Mouse (Mus musculus) erythroblast, embryonic 14.5 days (primary cell): ENCODE measurements around the gene Fam83d.

Experiments
- GATA1 ChIP-seq: IDR thresholded peaks from 2 replicates; pipeline ENCODE4 v1.6.1; 2012; ENCODE audit warnings: low read length, inconsistent platforms, mixed read lengths
- TAL1 ChIP-seq: IDR thresholded peaks from 3 replicates; pipeline ENCODE4 v1.6.1; 2012; ENCODE audit warnings: low read length, inconsistent platforms, mixed read lengths

GRCm38 (mm10) chr2:158816239-158816638 is 48.3 kb downstream of the Fam83d start:
- TF ChIP-seq GATA1, result no peak
- TF ChIP-seq TAL1, result no peak
